Mouse (Mus musculus): ENCODE measurements around the gene Ampd1. TPM values are rescaled to one million over a fixed set of nuclear protein-coding genes. Genes with fewer than 3 reads are reported as not detected.

Ampd1 gene
- polyA plus RNA-seq (2012; rRNA removed), result not detected in 2 replicates

- no peak within 1 kb of the TSS for H3K27ac ChIP-seq (ENCODE audit: insufficient read depth, low read length)
- TF ChIP-seq CTCF (IDR thresholded peaks at IDR 0.05; ENCODE audit: extremely low read depth, insufficient read depth, low read length) (no peak), POLR2A (IDR thresholded peaks at IDR 0.05; ENCODE audit: extremely low read depth, insufficient read depth, low read length) (no peak)
Observed at GRCm38 (mm10) chr3:103073771-103074170, at the start of gene Ampd1. TSS of gene Ampd1 (plus strand) at chr3:103074014.

GRCm38 (mm10) chr3:103026174-103026573, 47.6 kb upstream of the Ampd1 start:
- no peak overlapping the region for H3K27ac ChIP-seq (ENCODE audit: insufficient read depth, low read length)
- no peak for TF ChIP-seq POLR2A (IDR thresholded peaks at IDR 0.05; ENCODE audit: extremely low read depth, insufficient read depth, low read length)
- TF ChIP-seq CTCF (IDR thresholded peaks at IDR 0.05; ENCODE audit: extremely low read depth, insufficient read depth, low read length), result no peak

More at GRCm38 (mm10) chr3:103073771-103074170, at the start of gene Ampd1:
- H3K4me3 ChIP-seq (ENCODE audit: insufficient read depth, low read length), result no peak within 1 kb of the TSS
- no peaks in the 10 kb centered on the region for H3K4me1 ChIP-seq (ENCODE audit: control insufficient read depth, insufficient read depth, low read length)

DNA sequence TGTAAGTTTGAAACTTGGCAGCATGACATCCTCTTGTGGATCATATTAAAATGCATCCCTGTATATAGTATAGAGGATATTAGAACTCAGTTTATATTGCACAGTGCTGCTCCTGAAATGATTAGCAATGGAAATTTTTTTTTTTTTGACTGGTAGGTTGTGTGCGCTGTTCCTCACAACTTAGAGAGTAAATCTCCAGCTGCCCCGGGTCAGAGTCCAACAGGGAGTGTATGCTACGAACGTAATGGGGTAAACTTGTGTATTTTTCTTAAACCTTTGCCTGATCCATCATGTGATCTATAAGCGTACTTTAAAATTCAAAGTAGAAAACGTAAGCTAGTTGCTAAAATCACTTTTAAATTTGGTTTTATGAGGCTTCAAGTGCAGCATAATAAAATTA, 33.5 kb upstream of the Ampd1 start:
- Histone ChIP-seq H3K4me3 (ENCODE audit: insufficient read depth, low read length) (no peak overlapping the region), H3K4me1 (ENCODE audit: control insufficient read depth, insufficient read depth, low read length) (no peaks in the 10 kb centered on the region), H3K27ac (ENCODE audit: insufficient read depth, low read length) (no peak overlapping the region)
- TF ChIP-seq CTCF (IDR thresholded peaks at IDR 0.05; ENCODE audit: extremely low read depth, insufficient read depth, low read length), result no peak

More at GRCm38 (mm10) chr3:103026174-103026573, 47.6 kb upstream of the Ampd1 start:
- Histone ChIP-seq H3K4me1 (ENCODE audit: control insufficient read depth, insufficient read depth, low read length) (peaks cover 2% of the 10 kb centered on the region; the same call in 1 of the 2 replicates), H3K4me3 (ENCODE audit: insufficient read depth, low read length) (no peak overlapping the region)

GRCm38 (mm10) chr3:103040861-103041379, 32.9 kb upstream of the Ampd1 start:
- H3K27ac ChIP-seq (ENCODE audit: insufficient read depth, low read length), result no peak overlapping the region
- H3K4me3 ChIP-seq (ENCODE audit: insufficient read depth, low read length), result no peak overlapping the region
- no peak for TF ChIP-seq CTCF (IDR thresholded peaks at IDR 0.05; ENCODE audit: extremely low read depth, insufficient read depth, low read length)
- TF ChIP-seq POLR2A (IDR thresholded peaks at IDR 0.05; ENCODE audit: extremely low read depth, insufficient read depth, low read length), result no peak
- H3K4me1 ChIP-seq (ENCODE audit: control insufficient read depth, insufficient read depth, low read length), result no peaks in the 10 kb centered on the region

GRCm38 (mm10) chr3:103056016-103056595, 17.7 kb upstream of the Ampd1 start:
- TF ChIP-seq POLR2A (IDR thresholded peaks at IDR 0.05; ENCODE audit: extremely low read depth, insufficient read depth, low read length) (no peak), CTCF (IDR thresholded peaks at IDR 0.05; ENCODE audit: extremely low read depth, insufficient read depth, low read length) (no peak)
- H3K4me3 ChIP-seq (ENCODE audit: insufficient read depth, low read length), result no peak overlapping the region
- H3K4me1 ChIP-seq (ENCODE audit: control insufficient read depth, insufficient read depth, low read length), result peaks cover 1% of the 10 kb centered on the region; the same call in 1 of the 2 replicates
- no peak overlapping the region for H3K27ac ChIP-seq (ENCODE audit: insufficient read depth, low read length)

DNA sequence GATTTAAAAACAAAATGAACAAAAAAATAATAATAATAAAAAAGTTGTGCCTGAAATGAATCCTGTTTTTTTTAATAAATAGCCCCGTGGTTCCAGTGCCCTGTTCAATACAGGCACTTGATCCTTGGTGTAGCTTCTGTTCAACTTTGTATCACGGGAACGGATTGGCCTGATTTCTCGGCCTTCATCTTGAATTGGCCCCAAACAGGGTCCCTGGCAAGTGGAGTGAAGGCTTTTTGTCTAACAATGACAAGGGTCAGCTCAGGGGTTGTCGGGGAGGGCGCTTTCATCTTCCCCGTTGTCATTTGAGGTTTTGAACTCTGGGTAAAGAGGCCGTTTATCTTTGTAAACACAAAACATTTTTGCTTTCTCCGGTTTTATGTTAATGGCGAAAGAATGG, 16.1 kb upstream of the Ampd1 start:
- TF ChIP-seq CTCF (IDR thresholded peaks at IDR 0.05; ENCODE audit: extremely low read depth, insufficient read depth, low read length) (no peak), POLR2A (IDR thresholded peaks at IDR 0.05; ENCODE audit: extremely low read depth, insufficient read depth, low read length) (no peak)

GRCm38 (mm10) chr3:103058207-103059157, 15.3 kb upstream of the Ampd1 start, which contains the start of gene Nras:
TSS of gene Nras (plus strand) at chr3:103058285.
- H3K4me3 ChIP-seq (ENCODE audit: insufficient read depth, low read length), result peak within 1 kb of the TSS; percentile 87
- peaks cover 1% of the 10 kb centered on the region; the same call in 1 of the 2 replicates for H3K4me1 ChIP-seq (ENCODE audit: control insufficient read depth, insufficient read depth, low read length)
- TF ChIP-seq CTCF (IDR thresholded peaks at IDR 0.05; ENCODE audit: extremely low read depth, insufficient read depth, low read length) (no peak), POLR2A (IDR thresholded peaks at IDR 0.05; ENCODE audit: extremely low read depth, insufficient read depth, low read length) (peak; percentile 52; the same call in 1 of the 2 replicates)

More for the DNA sequence above, 16.1 kb upstream of the Ampd1 start:
- H3K4me3 ChIP-seq (ENCODE audit: insufficient read depth, low read length), result peak overlapping the region; percentile 87
- H3K27ac ChIP-seq (ENCODE audit: insufficient read depth, low read length), result no peak overlapping the region
- peaks cover 1% of the 10 kb centered on the region; the same call in 1 of the 2 replicates for H3K4me1 ChIP-seq (ENCODE audit: control insufficient read depth, insufficient read depth, low read length)

DNA sequence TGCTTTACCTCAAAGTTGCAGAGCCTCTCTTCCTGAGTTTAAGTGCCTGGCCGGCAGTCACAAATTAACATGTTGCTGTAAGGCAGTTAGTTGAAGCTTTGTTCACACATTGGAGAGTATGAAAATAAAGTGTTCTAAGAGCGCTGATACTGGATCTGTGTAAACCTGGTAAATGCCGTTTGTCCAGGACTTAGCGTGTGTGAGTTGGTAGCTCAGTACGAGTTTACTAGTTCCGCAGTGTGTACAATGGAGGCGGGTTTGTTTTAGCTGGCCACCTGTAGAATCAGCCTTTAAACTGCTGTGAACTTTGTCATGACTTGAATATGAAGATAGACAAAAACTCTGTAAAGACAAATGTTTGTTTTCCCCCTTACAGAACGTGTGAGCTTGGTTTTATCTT, 6.9 kb upstream of the Ampd1 start:
- Histone ChIP-seq H3K4me3 (ENCODE audit: insufficient read depth, low read length) (no peak overlapping the region), H3K27ac (ENCODE audit: insufficient read depth, low read length) (no peak overlapping the region), H3K4me1 (ENCODE audit: control insufficient read depth, insufficient read depth, low read length) (no peaks in the 10 kb centered on the region)
- TF ChIP-seq POLR2A (IDR thresholded peaks at IDR 0.05; ENCODE audit: extremely low read depth, insufficient read depth, low read length) (no peak), CTCF (IDR thresholded peaks at IDR 0.05; ENCODE audit: extremely low read depth, insufficient read depth, low read length) (no peak)

More at GRCm38 (mm10) chr3:103058207-103059157, 15.3 kb upstream of the Ampd1 start, which contains the start of gene Nras:
- no peak within 1 kb of the TSS for H3K27ac ChIP-seq (ENCODE audit: insufficient read depth, low read length)

GRCm38 (mm10) chr3:103068971-103069370, 4.8 kb upstream of the Ampd1 start:
- TF ChIP-seq CTCF (IDR thresholded peaks at IDR 0.05; ENCODE audit: extremely low read depth, insufficient read depth, low read length) (no peak), POLR2A (IDR thresholded peaks at IDR 0.05; ENCODE audit: extremely low read depth, insufficient read depth, low read length) (no peak)
- no peak overlapping the region for H3K27ac ChIP-seq (ENCODE audit: insufficient read depth, low read length)
- no peaks in the 10 kb centered on the region for H3K4me1 ChIP-seq (ENCODE audit: control insufficient read depth, insufficient read depth, low read length)
- H3K4me3 ChIP-seq (ENCODE audit: insufficient read depth, low read length), result no peak overlapping the region

All from cortical plate, adult 2 months (tissue).